Mouse (Mus musculus): ENCODE results near the gene Bmp3. TPM values are rescaled to one million over a fixed set of nuclear protein-coding genes. Genes with fewer than 3 reads are reported as not detected.

The Bmp3 gene
- polyA plus RNA-seq, 1 experiment from 2014 or later, result 3.0 TPM

- Histone ChIP-seq H3K4me3 (replicated peaks; ENCODE audit: low read length) (no peak overlapping the region), H3K27ac (ENCODE audit: low read length) (no peak overlapping the region), H3K9me3 (replicated peaks; ENCODE audit: control insufficient read depth, low read length) (no peaks in the 10 kb centered on the region), H3K27me3 (ENCODE audit: control insufficient read depth, insufficient read depth, low read length) (no peaks in the 10 kb centered on the region), H3K36me3 (ENCODE audit: control insufficient read depth, insufficient read depth, low read length) (no peaks in the 10 kb centered on the region), H3K9ac (ENCODE audit: low read length) (no peak overlapping the region), H3K4me1 (ENCODE audit: control insufficient read depth, insufficient read depth, low read length) (peaks cover 4% of the 10 kb centered on the region; the same call in 1 of the 2 replicates), H3K4me2 (ENCODE audit: low read depth, low read length) (no peak overlapping the region)
- ATAC-seq (ENCODE audit: insufficient read depth, low FRiP score), result no peak
- 75% methylated on average over 7 of the region's 7 CpGs for WGBS
These were observed 11.5 kb upstream of the Bmp3 start for GRCm38 (mm10) chr5:98842600-98843310.

- 33% methylated on average over 1 of the region's 1 CpGs for WGBS
- ATAC-seq (ENCODE audit: insufficient read depth, low FRiP score), result no peak
- H3K27ac ChIP-seq (ENCODE audit: low read length), result no peak overlapping the region
These were observed 9.6 kb upstream of the Bmp3 start for GRCm38 (mm10) chr5:98844664-98845063.

GRCm38 (mm10) chr5:98854627-98855564 is 681 bp downstream of the Bmp3 start:
- Histone ChIP-seq H3K4me1 (ENCODE audit: control insufficient read depth, insufficient read depth, low read length) (peaks cover 11% of the 10 kb centered on the region), H3K27me3 (ENCODE audit: control insufficient read depth, insufficient read depth, low read length) (peaks cover 33% of the 10 kb centered on the region), H3K36me3 (ENCODE audit: control insufficient read depth, insufficient read depth, low read length) (no peaks in the 10 kb centered on the region), H3K27ac (ENCODE audit: low read length) (no peak overlapping the region), H3K9me3 (replicated peaks; ENCODE audit: control insufficient read depth, low read length) (no peaks in the 10 kb centered on the region), H3K4me3 (replicated peaks; ENCODE audit: low read length) (peak overlapping the region; percentile 50), H3K4me2 (ENCODE audit: low read depth, low read length) (peak overlapping the region; percentile 79), H3K9ac (ENCODE audit: low read length) (peak overlapping the region; percentile 68)
- ATAC-seq (ENCODE audit: insufficient read depth, low FRiP score), result peak; percentile 79
- under 1% methylated on average over 75 of the region's 75 CpGs for WGBS

More at GRCm38 (mm10) chr5:98844664-98845063, 9.6 kb upstream of the Bmp3 start:
- peaks cover 4% of the 10 kb centered on the region; the same call in 1 of the 2 replicates for H3K4me1 ChIP-seq (ENCODE audit: control insufficient read depth, insufficient read depth, low read length)
- no peak overlapping the region for H3K4me3 ChIP-seq (replicated peaks; ENCODE audit: low read length)
- H3K4me2 ChIP-seq (ENCODE audit: low read depth, low read length), result no peak overlapping the region
- H3K27me3 ChIP-seq (ENCODE audit: control insufficient read depth, insufficient read depth, low read length), result no peaks in the 10 kb centered on the region
- H3K9ac ChIP-seq (ENCODE audit: low read length), result no peak overlapping the region
- H3K36me3 ChIP-seq (ENCODE audit: control insufficient read depth, insufficient read depth, low read length), result no peaks in the 10 kb centered on the region
- no peaks in the 10 kb centered on the region for H3K9me3 ChIP-seq (replicated peaks; ENCODE audit: control insufficient read depth, low read length)

- H3K27ac ChIP-seq (ENCODE audit: low read length), result no peak overlapping the region
- peaks cover 11% of the 10 kb centered on the region for H3K4me1 ChIP-seq (ENCODE audit: control insufficient read depth, insufficient read depth, low read length)
- WGBS, result 5% methylated on average over 12 of the region's 12 CpGs
- peak overlapping the region; percentile 50 for H3K4me3 ChIP-seq (replicated peaks; ENCODE audit: low read length)
- H3K27me3 ChIP-seq (ENCODE audit: control insufficient read depth, insufficient read depth, low read length), result peaks cover 33% of the 10 kb centered on the region
- no peak for ATAC-seq (ENCODE audit: insufficient read depth, low FRiP score)
- H3K9me3 ChIP-seq (replicated peaks; ENCODE audit: control insufficient read depth, low read length), result no peaks in the 10 kb centered on the region
- H3K4me2 ChIP-seq (ENCODE audit: low read depth, low read length), result peak overlapping the region; percentile 79
- peak overlapping the region; percentile 68 for H3K9ac ChIP-seq (ENCODE audit: low read length)
- no peaks in the 10 kb centered on the region for H3K36me3 ChIP-seq (ENCODE audit: control insufficient read depth, insufficient read depth, low read length)
These were observed 1.5 kb downstream of the Bmp3 start for GRCm38 (mm10) chr5:98855741-98856140.

- H3K27me3 ChIP-seq (ENCODE audit: control insufficient read depth, insufficient read depth, low read length), result peaks cover 33% of the 10 kb centered on the region
- H3K27ac ChIP-seq (ENCODE audit: low read length), result no peak overlapping the region
- no peaks in the 10 kb centered on the region for H3K36me3 ChIP-seq (ENCODE audit: control insufficient read depth, insufficient read depth, low read length)
- H3K9ac ChIP-seq (ENCODE audit: low read length), result no peak overlapping the region
- H3K9me3 ChIP-seq (replicated peaks; ENCODE audit: control insufficient read depth, low read length), result no peaks in the 10 kb centered on the region
- H3K4me1 ChIP-seq (ENCODE audit: control insufficient read depth, insufficient read depth, low read length), result peaks cover 11% of the 10 kb centered on the region
- 28% methylated on average over 7 of the region's 7 CpGs for WGBS
- peak overlapping the region; percentile 79; the same call in 1 of the 2 replicates for H3K4me2 ChIP-seq (ENCODE audit: low read depth, low read length)
- no peak for ATAC-seq (ENCODE audit: insufficient read depth, low FRiP score)
- H3K4me3 ChIP-seq (replicated peaks; ENCODE audit: low read length), result peak overlapping the region; percentile 7
These were observed 2.1 kb downstream of the Bmp3 start for GRCm38 (mm10) chr5:98856356-98856755.

GRCm38 (mm10) chr5:98863891-98864290 is 9.7 kb downstream of the Bmp3 start:
- H3K27me3 ChIP-seq (ENCODE audit: control insufficient read depth, insufficient read depth, low read length), result no peaks in the 10 kb centered on the region
- 0% methylated on average over 6 of the region's 6 CpGs for WGBS
- no peaks in the 10 kb centered on the region for H3K36me3 ChIP-seq (ENCODE audit: control insufficient read depth, insufficient read depth, low read length)
- ATAC-seq (ENCODE audit: insufficient read depth, low FRiP score), result no peak
- no peaks in the 10 kb centered on the region for H3K9me3 ChIP-seq (replicated peaks; ENCODE audit: control insufficient read depth, low read length)
- H3K4me1 ChIP-seq (ENCODE audit: control insufficient read depth, insufficient read depth, low read length), result peaks cover 3% of the 10 kb centered on the region; the same call in 1 of the 2 replicates
- peak overlapping the region; percentile 42; the same call in 1 of the 2 replicates for H3K4me2 ChIP-seq (ENCODE audit: low read depth, low read length)
- H3K9ac ChIP-seq (ENCODE audit: low read length), result 0 out of 2 replicates have a peak overlapping the region, but pooled peaks have one; percentile 25
- 0 out of 2 replicates have a peak overlapping the region, but pooled peaks have one; percentile 3 for H3K4me3 ChIP-seq (replicated peaks; ENCODE audit: low read length)
- no peak overlapping the region for H3K27ac ChIP-seq (ENCODE audit: low read length)

GRCm38 (mm10) chr5:98865146-98865545 is 10.9 kb downstream of the Bmp3 start:
- Histone ChIP-seq H3K36me3 (ENCODE audit: control insufficient read depth, insufficient read depth, low read length) (no peaks in the 10 kb centered on the region), H3K4me3 (replicated peaks; ENCODE audit: low read length) (no peak overlapping the region), H3K4me2 (ENCODE audit: low read depth, low read length) (no peak overlapping the region), H3K4me1 (ENCODE audit: control insufficient read depth, insufficient read depth, low read length) (peaks cover 3% of the 10 kb centered on the region; the same call in 1 of the 2 replicates), H3K9me3 (replicated peaks; ENCODE audit: control insufficient read depth, low read length) (no peaks in the 10 kb centered on the region), H3K27ac (ENCODE audit: low read length) (no peak overlapping the region), H3K27me3 (ENCODE audit: control insufficient read depth, insufficient read depth, low read length) (no peaks in the 10 kb centered on the region), H3K9ac (ENCODE audit: low read length) (no peak overlapping the region)
- 82% methylated on average over 5 of the region's 5 CpGs for WGBS
- no peak for ATAC-seq (ENCODE audit: insufficient read depth, low FRiP score)

- H3K27me3 ChIP-seq (ENCODE audit: control insufficient read depth, insufficient read depth, low read length), result no peaks in the 10 kb centered on the region
- H3K9me3 ChIP-seq (replicated peaks; ENCODE audit: control insufficient read depth, low read length), result no peaks in the 10 kb centered on the region
- no peak overlapping the region for H3K4me2 ChIP-seq (ENCODE audit: low read depth, low read length)
- H3K36me3 ChIP-seq (ENCODE audit: control insufficient read depth, insufficient read depth, low read length), result no peaks in the 10 kb centered on the region
- ATAC-seq (ENCODE audit: insufficient read depth, low FRiP score), result no peak
- no peak overlapping the region for H3K27ac ChIP-seq (ENCODE audit: low read length)
- WGBS, result 63% methylated on average over 5 of the region's 5 CpGs
- no peak overlapping the region for H3K9ac ChIP-seq (ENCODE audit: low read length)
- H3K4me3 ChIP-seq (replicated peaks; ENCODE audit: low read length), result no peak overlapping the region
- no peaks in the 10 kb centered on the region for H3K4me1 ChIP-seq (ENCODE audit: control insufficient read depth, insufficient read depth, low read length)
These were observed 21.8 kb downstream of the Bmp3 start for GRCm38 (mm10) chr5:98876056-98876455.

- no peak overlapping the region for H3K4me2 ChIP-seq (ENCODE audit: low read depth, low read length)
- no peak for ATAC-seq (ENCODE audit: insufficient read depth, low FRiP score)
- H3K4me1 ChIP-seq (ENCODE audit: control insufficient read depth, insufficient read depth, low read length), result no peaks in the 10 kb centered on the region
- no peaks in the 10 kb centered on the region for H3K27me3 ChIP-seq (ENCODE audit: control insufficient read depth, insufficient read depth, low read length)
- H3K9me3 ChIP-seq (replicated peaks; ENCODE audit: control insufficient read depth, low read length), result no peaks in the 10 kb centered on the region
- no peak overlapping the region for H3K27ac ChIP-seq (ENCODE audit: low read length)
- no peak overlapping the region for H3K4me3 ChIP-seq (replicated peaks; ENCODE audit: low read length)
- H3K36me3 ChIP-seq (ENCODE audit: control insufficient read depth, insufficient read depth, low read length), result no peaks in the 10 kb centered on the region
- H3K9ac ChIP-seq (ENCODE audit: low read length), result no peak overlapping the region
These were observed 24.7 kb downstream of the Bmp3 start for GRCm38 (mm10) chr5:98878891-98879290.
